ENCODE assay signal across 11 mouse cellular contexts in genomic region chr6:67530992-67531821, GRCm38 (mm10). TPM values are rescaled to one million over a fixed set of nuclear protein-coding genes. Genes with fewer than 3 reads are reported as not detected.
DNase-seq lines count a peak whose midpoint lies in the region; ATAC-seq and TF ChIP-seq lines count a peak whose summit lies in the region.
"Had no signal": no experiment of that assay in that cellular context is flagged by ENCODE, and none has a peak within 500 bp of the region (broad histone marks: within the 10 kb centered on the region; RNA-seq: fewer than 3 reads in every experiment).

No protein-coding gene starts in this region.

- H3K27me3 ChIP-seq in intestine, postnatal 0 days (replicated peaks; ENCODE audit: control insufficient read depth, insufficient read depth, low read length): peaks cover 42% of the 10 kb centered on the region
- peaks cover 35% of the 10 kb centered on the region for H3K27me3 ChIP-seq in intestine, embryonic 16.5 days (replicated peaks; ENCODE audit: control insufficient read depth, insufficient read depth, low read length)
- peaks cover 55% of the 10 kb centered on the region for H3K27me3 ChIP-seq in embryonic facial prominence, embryonic 13.5 days
- H3K27me3 ChIP-seq in lung, postnatal 0 days (replicated peaks; ENCODE audit: insufficient read depth, low read length): peaks cover 6% of the 10 kb centered on the region; the same call in 1 of the 2 replicates
- H3K27me3 ChIP-seq in forebrain, embryonic 13.5 days: peaks cover 51% of the 10 kb centered on the region

- no peak for ATAC-seq in intestine, postnatal 0 days
- no peak for ATAC-seq in intestine, embryonic 16.5 days
- peak; percentile 53 for ATAC-seq in CD4-positive, CD25-positive, alpha-beta regulatory T cell, adult 4 months
- ATAC-seq in embryonic facial prominence, embryonic 13.5 days (ENCODE audit: insufficient number of reproducible peaks, insufficient read depth, low FRiP score, low TSS enrichment, low read depth): no peak
- ATAC-seq in lung, postnatal 0 days: peak; percentile 16; the same call in 1 of the 2 replicates
- ATAC-seq in forebrain, embryonic 13.5 days: no peak

- no peak overlapping the region for H3K27ac ChIP-seq in intestine, postnatal 0 days (ENCODE audit: low read depth, low read length)
- no peak overlapping the region for H3K27ac ChIP-seq in intestine, embryonic 16.5 days (ENCODE audit: low read length)
- peak overlapping the region; percentile 44; the same call in 1 of the 2 replicates for H3K27ac ChIP-seq in embryonic facial prominence, embryonic 13.5 days
- H3K27ac ChIP-seq in lung, postnatal 0 days (ENCODE audit: low read length): peak overlapping the region; percentile 72
- H3K27ac ChIP-seq in forebrain, embryonic 13.5 days: no peak overlapping the region
- H3K27ac ChIP-seq: heart, embryonic 13.5 days; limb, embryonic 12.5 days; neural tube, embryonic 13.5 days had no signal

- H3K4me2 ChIP-seq in intestine, postnatal 0 days (replicated peaks; ENCODE audit: low read depth): no peak overlapping the region
- no peak overlapping the region for H3K4me2 ChIP-seq in intestine, embryonic 16.5 days (ENCODE audit: low read depth, low read length)
- no peak overlapping the region; the same call in 1 of the 2 replicates for H3K4me2 ChIP-seq in embryonic facial prominence, embryonic 13.5 days
- 0 out of 2 replicates have a peak overlapping the region, but pooled peaks have one; percentile 11 for H3K4me2 ChIP-seq in lung, postnatal 0 days (replicated peaks; ENCODE audit: low read depth, low read length)
- no peak overlapping the region for H3K4me2 ChIP-seq in forebrain, embryonic 13.5 days
- H3K4me2 ChIP-seq: heart, embryonic 13.5 days; limb, embryonic 12.5 days; neural tube, embryonic 13.5 days had no signal

- H3K9me3 ChIP-seq in intestine, postnatal 0 days (ENCODE audit: control insufficient read depth): no peaks in the 10 kb centered on the region
- H3K9me3 ChIP-seq in intestine, embryonic 16.5 days (ENCODE audit: control insufficient read depth, low read length): no peaks in the 10 kb centered on the region
- no peaks in the 10 kb centered on the region for H3K9me3 ChIP-seq in embryonic facial prominence, embryonic 13.5 days
- no peaks in the 10 kb centered on the region for H3K9me3 ChIP-seq in lung, postnatal 0 days (ENCODE audit: low read length)
- H3K9me3 ChIP-seq in forebrain, embryonic 13.5 days (replicated peaks): 0 out of 2 replicates have a peak, but pooled peaks cover 2% of the 10 kb centered on the region
- H3K9me3 ChIP-seq: limb, embryonic 12.5 days; neural tube, embryonic 13.5 days had no signal

- 58% methylated on average over 9 of the region's 9 CpGs for WGBS in intestine, postnatal 0 days
- WGBS in intestine, embryonic 16.5 days: 56% methylated on average over 9 of the region's 9 CpGs
- WGBS in embryonic facial prominence, embryonic 13.5 days: 41% methylated on average over 9 of the region's 9 CpGs
- 44% methylated on average over 9 of the region's 9 CpGs for WGBS in lung, postnatal 0 days
- WGBS in forebrain, embryonic 13.5 days: 65% methylated on average over 9 of the region's 9 CpGs

- peak; percentile 44 for TF ChIP-seq EP300 in lung, postnatal 0 days (IDR thresholded peaks at IDR 0.05)

- TF ChIP-seq CTCF in intestine, postnatal 0 days (IDR thresholded peaks at IDR 0.05; ENCODE audit: low read depth): peak; percentile 52
- peak; percentile 42; the same call in 1 of the 2 replicates for TF ChIP-seq CTCF in lung, postnatal 0 days (IDR thresholded peaks at IDR 0.05)

- no peak overlapping the region for H3K4me3 ChIP-seq in intestine, postnatal 0 days (ENCODE audit: low read depth, low read length)
- H3K4me3 ChIP-seq in intestine, embryonic 16.5 days (ENCODE audit: low read length): no peak overlapping the region
- no peak overlapping the region for H3K4me3 ChIP-seq in embryonic facial prominence, embryonic 13.5 days
- H3K4me3 ChIP-seq in lung, postnatal 0 days (ENCODE audit: low read depth, low read length): no peak overlapping the region
- no peak overlapping the region for H3K4me3 ChIP-seq in forebrain, embryonic 13.5 days
- H3K4me3 ChIP-seq: heart, embryonic 13.5 days; limb, embryonic 12.5 days; neural tube, embryonic 13.5 days had no signal

- H3K36me3 ChIP-seq in intestine, postnatal 0 days (ENCODE audit: control insufficient read depth, insufficient read depth): no peaks in the 10 kb centered on the region
- H3K36me3 ChIP-seq in intestine, embryonic 16.5 days (ENCODE audit: control insufficient read depth, insufficient read depth, low read length): no peaks in the 10 kb centered on the region
- H3K36me3 ChIP-seq in embryonic facial prominence, embryonic 13.5 days: no peaks in the 10 kb centered on the region
- no peaks in the 10 kb centered on the region for H3K36me3 ChIP-seq in lung, postnatal 0 days (ENCODE audit: insufficient read depth, low read length)
- no peaks in the 10 kb centered on the region for H3K36me3 ChIP-seq in forebrain, embryonic 13.5 days (ENCODE audit: poor library complexity, severe bottlenecking)
- H3K36me3 ChIP-seq: heart, embryonic 13.5 days; limb, embryonic 12.5 days; neural tube, embryonic 13.5 days had no signal

- no peaks in the 10 kb centered on the region; the same call in 1 of the 2 replicates for H3K4me1 ChIP-seq in intestine, postnatal 0 days (replicated peaks; ENCODE audit: control insufficient read depth, insufficient read depth, low read length)
- H3K4me1 ChIP-seq in intestine, embryonic 16.5 days (ENCODE audit: control insufficient read depth, insufficient read depth, low read length): peaks cover 12% of the 10 kb centered on the region
- H3K4me1 ChIP-seq in embryonic facial prominence, embryonic 13.5 days: peaks cover 25% of the 10 kb centered on the region
- no peaks in the 10 kb centered on the region for H3K4me1 ChIP-seq in lung, postnatal 0 days (ENCODE audit: insufficient read depth, low read depth, low read length)
- peaks cover 17% of the 10 kb centered on the region for H3K4me1 ChIP-seq in forebrain, embryonic 13.5 days

- no peak overlapping the region for H3K9ac ChIP-seq in intestine, postnatal 0 days (ENCODE audit: low read depth, low read length)
- no peak overlapping the region for H3K9ac ChIP-seq in intestine, embryonic 16.5 days (ENCODE audit: low read depth, low read length)
- H3K9ac ChIP-seq in embryonic facial prominence, embryonic 13.5 days: no peak overlapping the region
- H3K9ac ChIP-seq in lung, postnatal 0 days (replicated peaks; ENCODE audit: low read depth): no peak overlapping the region
- H3K9ac ChIP-seq in forebrain, embryonic 13.5 days: no peak overlapping the region
- H3K9ac ChIP-seq: heart, embryonic 13.5 days; limb, embryonic 12.5 days; neural tube, embryonic 13.5 days had no signal

- peak; percentile 80 for DNase-seq in lung, postnatal 0 days (ENCODE audit: low spot score)
- no peak for DNase-seq in heart, adult 18-20 months
- no peak for DNase-seq in adrenal gland, adult 8-10 months

RNA-seq across cellular contexts. Expression of gene Tacstd2, which starts 4.4 kb away (rescaled TPM):
- polyA plus RNA-seq in intestine, postnatal 0 days (2015; fragmentation: Nextera tagmentation; extraction: Ambion mirVana): 0.10 and 0.17 TPM in 2 replicates
- polyA plus RNA-seq in intestine, embryonic 16.5 days (2015; fragmentation: Nextera tagmentation; extraction: Ambion mirVana): 4.6 and 6.3 TPM in 2 replicates
- not detected for polyA plus RNA-seq in CD4-positive, CD25-positive, alpha-beta regulatory T cell, adult 4 months (2017; shearing (Covaris generic))
- 54.0 and 61.6 TPM in 2 replicates for polyA plus RNA-seq in embryonic facial prominence, embryonic 13.5 days (2015; fragmentation: Nextera tagmentation; extraction: Ambion mirVana)
- polyA plus RNA-seq in lung, postnatal 0 days (2015; fragmentation: Nextera tagmentation; extraction: Ambion mirVana): 89.1 and 101 TPM in 2 replicates
- 0.13 and 0.23 TPM in 2 replicates for polyA plus RNA-seq in forebrain, embryonic 13.5 days (2015; fragmentation: Nextera tagmentation; extraction: Ambion mirVana)
- under 1 TPM in 1 of 2 experiments, not detected in 1; 0.39 TPM for total RNA-seq in heart, adult 18-20 months (2021)
- total RNA-seq in adrenal gland, adult 8-10 months (2022): not detected

RNA-seq across cellular contexts. Expression of gene Il23r, which starts 39.6 kb away (rescaled TPM):
- 0.05 and 0.08 TPM in 2 replicates for polyA plus RNA-seq in intestine, postnatal 0 days (2015; fragmentation: Nextera tagmentation; extraction: Ambion mirVana)
- polyA plus RNA-seq in intestine, embryonic 16.5 days (2015; fragmentation: Nextera tagmentation; extraction: Ambion mirVana): 0.10 and 0.37 TPM in 2 replicates
- polyA plus RNA-seq in CD4-positive, CD25-positive, alpha-beta regulatory T cell, adult 4 months (2017; shearing (Covaris generic)): 1 to 10 TPM in 1 of 2 experiments, under 1 TPM in 1; 0.32 to 1.4 TPM
- polyA plus RNA-seq in embryonic facial prominence, embryonic 13.5 days (2015; fragmentation: Nextera tagmentation; extraction: Ambion mirVana): not detected in 2 replicates
- not detected in 2 replicates for polyA plus RNA-seq in lung, postnatal 0 days (2015; fragmentation: Nextera tagmentation; extraction: Ambion mirVana)
- not detected in 2 replicates for polyA plus RNA-seq in forebrain, embryonic 13.5 days (2015; fragmentation: Nextera tagmentation; extraction: Ambion mirVana)
- total RNA-seq in heart, adult 18-20 months (2021): not detected
- 10 to 100 TPM; 22.9 to 29.1 (median 28.2) TPM for total RNA-seq in adrenal gland, adult 8-10 months (2022)
- polyA plus RNA-seq: heart, embryonic 13.5 days; limb, embryonic 12.5 days; neural tube, embryonic 13.5 days had no signal

Comparison
In these comparisons a context has a peak if more than half of its experiments do, and no peak if none do; other contexts are left out.
1. ATAC-seq: peak in CD4-positive, CD25-positive, alpha-beta regulatory T cell, adult 4 months (single experiment) and lung, postnatal 0 days (single experiment); none in intestine, postnatal 0 days (single experiment), intestine, embryonic 16.5 days (single experiment), embryonic facial prominence, embryonic 13.5 days (single experiment) and forebrain, embryonic 13.5 days (single experiment).
2. H3K27ac ChIP-seq: peak in embryonic facial prominence, embryonic 13.5 days (single experiment) and lung, postnatal 0 days (single experiment); none in intestine, postnatal 0 days (single experiment), intestine, embryonic 16.5 days (single experiment) and forebrain, embryonic 13.5 days (single experiment).